Mouse (Mus musculus) megakaryocyte, embryonic 14.5 days (primary cell): ENCODE data around the gene Olfr635.

Experiments
- FLI1 ChIP-seq: IDR thresholded peaks from 2 replicates; pipeline ENCODE4 v1.6.1; 2012; ENCODE audit warnings: low read length, inconsistent platforms, mixed read lengths
- GATA1 ChIP-seq: IDR thresholded peaks from 3 replicates; pipeline ENCODE4 v1.6.1; 2012; ENCODE audit warnings: mixed read lengths, low read length, inconsistent platforms, borderline replicate concordance

- TF ChIP-seq GATA1 (no peak), FLI1 (no peak)
Observed at GRCm38 (mm10) chr7:104017203-104017602, 46.3 kb downstream of the Olfr635 start, which contains the start of gene Olfr639.
